Mouse (Mus musculus) bone marrow, adult 2 months (tissue): ENCODE measurements around the gene Gemin2. TPM values are rescaled to one million over a fixed set of nuclear protein-coding genes. Genes with fewer than 3 reads are reported as not detected.
A peak's percentile ranks its signal among the peaks of the same experiment; 100 is the strongest.
"Not testable (repeated sequence)": the region's sequence is repeated elsewhere in the genome, so short reads cannot be mapped to it uniquely, and the experiment has no call there.

Source experiments
- H3K27ac ChIP-seq: fragments of 200-500 bp; 2 replicates; pipeline ENCODE4 v1.5.1; 2012; ENCODE audit warnings: low read depth, mild to moderate bottlenecking, control low read depth, inconsistent platforms, low read length; ENCODE audit not compliant: control insufficient read depth, poor library complexity, insufficient read depth
- H3K4me1 ChIP-seq: fragments of 200-500 bp; 2 replicates; pipeline ENCODE4 v1.6.1; 2011; ENCODE audit warnings: low read length; ENCODE audit not compliant: control insufficient read depth, insufficient read depth
- H3K4me3 ChIP-seq: fragments of 200-500 bp; replicated peaks from 2 replicates; pipeline ENCODE3; 2011; ENCODE audit warnings: mild to moderate bottlenecking, low read depth, low read length, control low read depth; ENCODE audit not compliant: control insufficient read depth
- CTCF ChIP-seq: fragments of 200-500 bp; IDR thresholded peaks from 2 replicates; pipeline ENCODE4 v1.5.1; 2011; ENCODE audit warnings: low read length, control low read depth; ENCODE audit not compliant: control insufficient read depth, insufficient read depth
- POLR2A ChIP-seq: fragments of 200-500 bp; IDR thresholded peaks from 2 replicates; pipeline ENCODE4 v1.6.1; 2011; ENCODE audit warnings: low read depth, mild to moderate bottlenecking, control low read depth, low read length, borderline replicate concordance; ENCODE audit not compliant: control insufficient read depth
- WGBS: fragments of 180-500 bp; shearing (Covaris S2); methylation state at CpG from one replicate; pipeline ENCODE4 v1.1.7; 2018; 5-methylcytosine and 5-hydroxymethylcytosine counted together
- polyA plus RNA-seq: library from polyadenylated mRNA; stranded (reverse); fragments of >200 nt; gene quantifications from 2 replicates; pipeline ENCODE4 v1.2.4, GENCODE M21; 2011; ENCODE audit warnings: low replicate concordance; ENCODE audit not compliant: missing spikeins, insufficient read depth, insufficient read length

Gemin2 gene
- polyA plus RNA-seq: 12.4 and 13.8 TPM in 2 replicates

- WGBS: under 1% methylated on average over 28 of the region's 28 CpGs
- peak; percentile 95 for TF ChIP-seq POLR2A
- no peak for TF ChIP-seq CTCF
- H3K27ac ChIP-seq: peak within 1 kb of the TSS; percentile 77
Observed at GRCm38 (mm10) chr12:59013234-59013633, at the start of gene Gemin2. Gene Gemin2 (plus strand): TSS chr12:59013393.

DNA sequence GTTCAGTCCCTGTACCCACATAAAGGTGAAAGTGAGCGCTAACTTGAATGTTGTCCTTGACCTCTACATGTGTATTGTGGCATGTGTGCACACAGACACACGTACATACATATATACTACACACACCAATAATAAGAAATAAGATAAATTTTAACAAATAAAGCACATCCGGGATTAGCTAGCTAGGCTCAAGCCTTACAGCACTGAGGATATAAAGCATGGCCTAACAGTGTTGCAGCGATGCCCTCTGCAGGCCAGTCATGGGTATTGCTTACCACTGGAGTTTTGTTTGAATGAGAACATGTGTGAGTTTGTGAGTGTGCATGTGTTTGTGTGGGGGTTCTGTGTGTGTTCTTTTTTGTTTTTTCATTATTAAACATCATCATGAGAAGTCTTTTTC, 48.6 kb upstream of the Gemin2 start:
- Histone ChIP-seq H3K4me1 (no peaks in the 10 kb centered on the region), H3K27ac (no peak overlapping the region), H3K4me3 (no peak overlapping the region)
- TF ChIP-seq POLR2A (no peak), CTCF (peak; percentile 45)
- 68% methylated on average over 4 of the region's 4 CpGs for WGBS

More at GRCm38 (mm10) chr12:59013234-59013633, at the start of gene Gemin2:
- H3K4me1 ChIP-seq: no peaks in the 10 kb centered on the region
- peak within 1 kb of the TSS; percentile 90 for H3K4me3 ChIP-seq

DNA sequence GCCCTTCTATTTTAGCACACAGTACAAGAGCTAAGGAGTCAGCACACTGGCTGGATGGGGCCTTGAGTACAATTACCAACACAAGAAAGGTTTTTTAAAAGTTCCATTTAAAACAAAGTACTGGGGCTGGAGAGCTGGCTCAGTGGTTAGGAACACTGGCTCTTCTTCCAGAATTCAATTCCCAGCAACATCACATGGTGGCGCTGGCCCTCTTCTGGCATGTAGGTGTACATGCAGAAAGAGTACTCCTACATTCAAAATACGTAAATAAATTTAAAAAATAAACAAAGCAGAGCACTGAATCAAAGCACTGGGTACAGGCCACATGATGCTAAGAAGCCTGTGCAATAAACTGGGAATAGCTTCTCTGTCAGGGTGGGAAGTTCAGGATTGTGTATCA, 36.2 kb upstream of the Gemin2 start:
- Histone ChIP-seq H3K4me1 (no peaks in the 10 kb centered on the region), H3K4me3 (no peak overlapping the region), H3K27ac (no peak overlapping the region)
- 77% methylated on average over 2 of the region's 2 CpGs for WGBS
- no peak for TF ChIP-seq POLR2A
- TF ChIP-seq CTCF: no peak

DNA sequence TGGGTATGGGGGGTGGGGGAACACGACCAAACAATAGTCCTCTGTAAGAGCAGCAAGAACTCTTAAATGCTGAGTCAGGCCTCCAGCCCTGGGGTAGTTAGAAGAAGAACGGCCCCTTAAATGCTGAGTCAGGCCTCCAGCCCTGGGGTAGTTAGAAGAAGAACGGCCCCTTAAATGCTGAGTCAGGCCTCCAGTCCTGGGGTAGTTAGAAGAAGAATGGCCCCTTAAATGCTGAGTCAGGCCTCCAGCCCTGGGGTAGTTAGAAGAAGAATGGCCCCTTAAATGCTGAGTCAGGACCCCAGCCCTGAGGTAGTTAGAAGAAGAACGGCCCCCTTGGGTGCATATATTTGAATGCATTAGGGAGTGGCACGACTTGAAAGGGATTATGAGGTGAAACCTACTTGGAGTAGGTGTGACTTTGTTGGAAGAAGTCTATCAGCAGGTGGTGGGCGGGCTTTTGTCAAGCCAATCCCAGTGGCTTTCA, 32.0 kb upstream of the Gemin2 start:
- 61% methylated on average over 6 of the region's 6 CpGs for WGBS
- not testable (repeated sequence) for H3K27ac ChIP-seq

GRCm38 (mm10) chr12:58985766-58986165, 27.4 kb upstream of the Gemin2 start:
- Histone ChIP-seq H3K27ac (no peak overlapping the region), H3K4me1 (no peaks in the 10 kb centered on the region), H3K4me3 (no peak overlapping the region)
- WGBS: 88% methylated on average over 3 of the region's 3 CpGs
- TF ChIP-seq POLR2A: no peak
- no peak for TF ChIP-seq CTCF

More for the DNA sequence above, 32.0 kb upstream of the Gemin2 start:
- not testable (repeated sequence) for H3K4me3 ChIP-seq, H3K4me1 ChIP-seq

- WGBS: 58% methylated on average over 2 of the region's 2 CpGs
- Histone ChIP-seq H3K27ac (no peak overlapping the region), H3K4me3 (no peak overlapping the region), H3K4me1 (no peaks in the 10 kb centered on the region)
- TF ChIP-seq CTCF: no peak
- TF ChIP-seq POLR2A: no peak
Observed at GRCm38 (mm10) chr12:59010482-59010881, 2.7 kb upstream of the Gemin2 start.

GRCm38 (mm10) chr12:59011275-59011843, 1.8 kb upstream of the Gemin2 start:
- peak overlapping the region; percentile 97 for H3K27ac ChIP-seq
- WGBS: under 1% methylated on average over 25 of the region's 25 CpGs
- TF ChIP-seq CTCF (no peak), POLR2A (no peak)
- H3K4me3 ChIP-seq: peak overlapping the region; percentile 82
- H3K4me1 ChIP-seq: no peaks in the 10 kb centered on the region

DNA sequence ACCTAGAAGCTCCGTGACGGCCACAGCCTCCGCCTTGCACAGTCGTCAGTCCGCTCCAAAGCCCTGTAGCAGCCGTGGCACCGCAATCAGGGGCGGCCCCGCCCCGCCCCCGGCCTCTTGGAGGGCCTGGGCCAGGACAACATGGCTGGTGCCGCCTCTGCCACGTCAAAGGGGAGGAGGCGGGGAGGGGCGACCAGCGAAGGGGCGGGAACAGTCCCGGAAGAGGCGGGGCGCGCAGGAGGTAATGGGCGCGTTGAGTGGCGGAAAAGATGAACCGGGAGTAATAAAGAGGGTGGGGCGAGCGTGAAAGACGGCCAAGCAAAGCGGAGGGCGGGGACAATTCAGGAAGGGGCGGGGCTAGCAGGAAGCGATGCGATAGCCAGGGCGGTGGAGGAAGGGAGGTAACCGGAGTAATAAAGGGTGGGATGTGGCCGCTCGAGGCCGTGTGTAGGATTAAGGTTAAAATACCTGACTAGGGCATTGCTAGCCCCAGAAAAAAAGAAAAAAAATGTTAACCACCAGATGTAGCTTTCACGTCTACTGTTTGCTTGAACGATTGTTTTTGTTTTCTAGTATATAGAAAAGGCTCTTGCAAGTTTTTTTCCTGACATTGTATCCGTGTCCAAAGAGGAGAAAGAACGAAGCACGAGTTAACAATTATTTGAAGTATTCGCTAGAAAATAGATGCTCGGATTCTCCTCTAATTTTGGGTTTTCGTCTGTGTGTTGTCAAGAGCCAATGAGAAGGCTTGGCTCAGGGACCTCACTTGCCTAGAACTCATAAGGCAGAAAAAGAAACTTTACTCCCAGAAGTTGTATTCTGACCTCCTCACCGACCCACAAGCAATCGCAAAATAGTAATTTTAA, 1.1 kb upstream of the Gemin2 start, which contains the start of gene Sec23a:
TSS of gene Sec23a (minus strand) at position 174 of the 866 bp plus-strand sequence.
- Histone ChIP-seq H3K4me1 (no peaks in the 10 kb centered on the region), H3K27ac (peak within 1 kb of the TSS; percentile 97), H3K4me3 (peak within 1 kb of the TSS; percentile 82)
- peak; percentile 80 for TF ChIP-seq POLR2A
- 0 out of 2 replicates have a peak, but pooled peaks have one; percentile 9 for TF ChIP-seq CTCF
- WGBS: under 1% methylated on average over 48 of the region's 48 CpGs

DNA sequence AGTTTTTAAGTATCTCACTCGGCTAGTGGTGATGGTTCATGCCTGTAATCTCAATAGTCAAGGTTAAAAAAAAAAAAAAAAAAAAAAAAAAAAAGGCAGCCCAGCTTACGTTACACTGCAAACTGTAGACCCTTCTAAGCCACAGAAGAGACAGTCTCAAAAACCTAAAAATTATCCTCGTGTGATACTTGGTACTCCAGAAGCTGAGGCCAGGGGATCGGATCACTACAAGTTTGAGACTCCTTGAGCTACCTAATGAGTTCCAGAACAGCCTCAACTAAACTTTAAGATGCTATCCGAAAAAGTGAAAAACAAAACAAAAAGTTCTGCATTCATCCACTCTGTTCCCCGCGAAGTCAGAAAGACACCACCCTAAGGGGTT, 492 bp upstream of the Gemin2 start:
- TF ChIP-seq CTCF (no peak), POLR2A (no peak)
- Histone ChIP-seq H3K27ac (no peak overlapping the region; the same call in 1 of the 2 replicates), H3K4me3 (peak overlapping the region; percentile 69), H3K4me1 (no peaks in the 10 kb centered on the region)
- WGBS: 0% methylated on average over 7 of the region's 7 CpGs
